Mouse (Mus musculus) ES-E14 (cell line): ENCODE measurements around the gene Psd4. TPM values are rescaled to one million over a fixed set of nuclear protein-coding genes. Genes with fewer than 3 reads are reported as not detected.

Source experiments
- DNase-seq: peaks from one replicate; pipeline ENCODE4 v3.0.0-alpha.2; 2013; ENCODE audit warnings: low read depth, low spot score
- H3K27ac ChIP-seq: 2 replicates; pipeline ENCODE4 v1.5.1; 2012; ENCODE audit warnings: low read depth, mild to moderate bottlenecking, low read length, moderate library complexity, mixed read lengths; ENCODE audit not compliant: poor library complexity, insufficient read depth, severe bottlenecking
- H3K36me3 ChIP-seq: 2 replicates; pipeline ENCODE4 v1.6.1; 2012; ENCODE audit warnings: mild to moderate bottlenecking, low read length, moderate library complexity, mixed read lengths; ENCODE audit not compliant: control insufficient read depth, poor library complexity, insufficient read depth, severe bottlenecking
- H3K4me1 ChIP-seq, 2 experiments: fragments of 150-350 bp in 1 of 2; sonication (generic) in 1 of 2; 2 replicates each; pipeline ENCODE4 v1.6.1; 2012; ENCODE audit warnings: low read length in 2 of 2, mild to moderate bottlenecking in 1 of 2, mixed read lengths in 1 of 2; ENCODE audit not compliant: control insufficient read depth in 2 of 2, insufficient read depth in 2 of 2, poor library complexity in 1 of 2
- H3K4me3 ChIP-seq, 2 experiments: fragments of 150-350 bp in 1 of 2; sonication (generic) in 1 of 2; 2 replicates each; pipeline ENCODE4 v1.5.1; 2012; ENCODE audit warnings: low read length in 2 of 2, low read depth in 1 of 2, mild to moderate bottlenecking in 1 of 2, mixed read lengths in 1 of 2; ENCODE audit not compliant: insufficient read depth in 1 of 2, poor library complexity in 1 of 2, severe bottlenecking in 1 of 2
- H3K9ac ChIP-seq: 2 replicates; pipeline ENCODE4 v1.6.1; 2012; ENCODE audit warnings: low read depth, mild to moderate bottlenecking, low read length, mixed read lengths; ENCODE audit not compliant: poor library complexity, insufficient read depth, severe bottlenecking
- H3K9me3 ChIP-seq: fragments of 150-350 bp; sonication (generic); 2 replicates; pipeline ENCODE4 v1.6.1; 2012; ENCODE audit warnings: low read depth, mild to moderate bottlenecking, low read length; ENCODE audit not compliant: control insufficient read depth, insufficient read depth
- CHD2 ChIP-seq: IDR thresholded peaks from 2 replicates; pipeline ENCODE4 v1.6.1; 2014; ENCODE audit warnings: mild to moderate bottlenecking, low read depth, low read length, inconsistent platforms
- HCFC1 ChIP-seq: IDR thresholded peaks from 2 replicates; pipeline ENCODE4 v1.6.1; 2012; ENCODE audit warnings: low read length, inconsistent platforms, borderline replicate concordance; ENCODE audit not compliant: insufficient read depth
- MAFK ChIP-seq: IDR thresholded peaks from 2 replicates; pipeline ENCODE4 v1.6.1; 2014; ENCODE audit warnings: mild to moderate bottlenecking, low read depth, low read length, inconsistent platforms; ENCODE audit not compliant: insufficient read depth
- ZC3H11A ChIP-seq: IDR thresholded peaks from 2 replicates; pipeline ENCODE4 v1.6.1; 2012; ENCODE audit warnings: low read depth, mild to moderate bottlenecking, inconsistent platforms, low read length, borderline replicate concordance
- ZNF384 ChIP-seq: IDR thresholded peaks from 2 replicates; pipeline ENCODE4 v1.6.1; 2012; ENCODE audit warnings: low read depth, low read length, inconsistent platforms
- in situ Hi-C, 2 experiments: fragments of 600-800 bp; cut with MboI; formaldehyde crosslinking; loops; one replicate each; pipeline ENCODE4 v1.15.1; 2025; ENCODE audit warnings: low sequenced_read_pairs in 2 of 2, inconsistent platforms in 1 of 2; ENCODE audit not compliant: unreplicated experiment in 2 of 2
- total RNA-seq: library from RNA; depleted of rRNA; stranded (reverse); fragments of 300-350 nt; gene quantifications from 2 replicates; pipeline ENCODE4 v1.2.3, GENCODE M21; 2012

Gene Psd4
- total RNA-seq, 1 experiment = 8.3 TPM

DNA sequence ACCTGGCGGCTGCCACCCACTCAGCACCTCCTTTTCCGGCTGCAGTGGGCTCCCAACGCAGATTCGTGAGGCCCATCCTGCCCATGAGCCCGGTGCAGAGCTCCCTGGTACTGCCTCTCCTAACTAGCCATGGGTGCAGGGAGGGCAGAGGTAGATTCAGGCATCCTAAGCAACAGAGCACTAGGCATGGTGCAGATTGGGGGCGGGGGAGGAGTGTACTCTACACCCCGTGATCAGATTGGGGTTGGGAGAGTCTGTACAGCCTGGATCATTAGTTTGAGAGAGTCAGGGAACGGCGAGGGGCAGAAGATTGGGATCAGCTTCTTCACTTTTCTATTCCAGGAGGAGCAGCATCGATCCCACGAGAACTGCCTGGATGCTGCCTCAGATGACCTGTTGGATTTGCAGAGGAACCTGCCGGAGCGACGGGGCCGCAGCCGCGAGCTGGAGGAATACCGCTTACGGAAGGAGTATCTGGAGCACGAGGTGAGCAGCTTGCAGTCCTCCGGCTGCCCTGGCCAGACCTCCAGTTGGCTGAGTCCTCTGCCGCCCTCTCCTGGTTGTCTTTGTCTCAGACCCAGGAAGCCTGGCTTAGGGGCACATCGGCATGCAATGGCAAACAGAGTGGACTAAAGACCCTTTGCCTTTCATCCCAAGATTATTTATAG is 38.1 kb downstream of the Psd4 start:
- no peak for TF ChIP-seq MAFK
- no peak for TF ChIP-seq CHD2
- no peak for TF ChIP-seq HCFC1
- no peak for TF ChIP-seq ZNF384
- peak; percentile 51 for TF ChIP-seq ZC3H11A
- DNase-seq = peak; percentile 63
- H3K4me1 ChIP-seq = peaks cover 0 to 3% of the 10 kb centered on the region in 2 experiments; a peak in 1 of 4 replicates
- no peak overlapping the region for H3K27ac ChIP-seq
- peak overlapping the region; percentile 13 to 48; a peak in 3 of 4 replicates for H3K4me3 ChIP-seq
- H3K9me3 ChIP-seq = no peaks in the 10 kb centered on the region
- peak overlapping the region; percentile 59 for H3K9ac ChIP-seq
- in situ Hi-C loops = loop anchor here (5.0 to 10.0 kb wide), 2 partner anchors 159 to 162 kb away; no protein-coding TSS in a partner anchor
- no peaks in the 10 kb centered on the region for H3K36me3 ChIP-seq

DNA sequence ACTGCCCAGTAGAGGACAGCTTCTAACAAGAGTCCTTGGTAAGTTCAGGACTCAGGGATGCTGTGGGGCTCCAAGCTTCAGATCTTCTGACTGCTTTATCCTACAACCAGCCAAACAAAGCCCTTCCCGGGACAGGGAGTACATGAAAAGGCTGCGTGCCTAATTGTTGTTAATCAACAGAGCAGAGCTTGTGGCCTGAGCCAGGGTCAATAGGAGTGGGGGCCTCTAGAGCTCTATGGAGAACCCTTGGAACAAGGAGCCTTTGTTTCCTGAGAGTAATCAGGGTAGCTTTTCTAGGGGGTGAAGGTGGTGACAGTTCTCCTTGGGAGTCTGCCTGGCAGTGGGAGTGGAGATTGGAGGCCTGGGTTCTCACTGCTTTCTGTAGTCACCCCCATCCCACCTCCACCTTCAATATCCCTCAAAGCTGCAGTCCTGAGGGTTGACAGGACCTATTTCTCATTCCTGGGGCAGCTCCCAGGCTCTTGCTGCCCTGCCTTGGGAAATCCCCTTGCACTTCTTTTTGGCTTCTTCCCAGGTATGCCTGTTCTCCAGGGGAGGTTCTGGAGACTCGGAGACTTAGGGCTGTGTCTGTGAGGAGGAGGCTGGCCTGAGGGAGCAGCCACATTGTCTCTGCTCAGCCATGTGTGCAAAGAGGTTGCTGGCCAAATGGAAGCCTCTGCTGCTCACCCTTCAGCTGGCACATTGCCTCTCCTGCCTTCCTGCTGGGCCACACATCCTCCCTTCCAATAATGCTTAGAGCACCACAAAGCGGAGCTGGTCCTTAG is 40.5 kb downstream of the Psd4 start:
- Histone ChIP-seq H3K27ac (no peak overlapping the region), H3K9ac (no peak overlapping the region), H3K4me3 (no peak overlapping the region), H3K9me3 (no peaks in the 10 kb centered on the region), H3K36me3 (no peaks in the 10 kb centered on the region), H3K4me1 (peaks cover 0 to 3% of the 10 kb centered on the region in 2 experiments; a peak in 1 of 4 replicates)
- in situ Hi-C loops = loop anchor here (5.0 to 10.0 kb wide), 2 partner anchors 157 to 159 kb away; no protein-coding TSS in a partner anchor
- no peak for TF ChIP-seq CHD2
- no peak for TF ChIP-seq ZNF384
- no peak for TF ChIP-seq MAFK
- TF ChIP-seq ZC3H11A = no peak
- no peak for DNase-seq

DNA sequence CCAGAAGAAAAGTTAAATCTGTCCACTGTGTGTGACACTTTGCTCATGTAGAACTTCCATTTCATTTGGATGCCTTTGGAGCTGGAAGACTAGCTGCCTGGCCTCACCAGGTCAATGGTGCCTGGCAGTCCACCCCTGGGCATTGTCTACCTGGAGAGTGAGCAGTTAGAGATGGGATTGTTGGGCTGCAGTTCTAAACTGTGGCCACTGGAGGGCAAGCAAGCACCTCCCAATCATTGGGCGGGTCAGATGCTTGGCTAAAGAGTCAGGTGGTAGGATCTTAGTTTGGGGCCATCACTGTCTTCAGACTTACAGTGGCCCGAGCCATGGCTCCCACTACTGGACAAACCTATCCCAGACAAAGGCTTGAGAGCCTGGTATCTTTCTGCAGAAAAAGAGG is 41.8 kb downstream of the Psd4 start:
- Histone ChIP-seq H3K4me3 (no peak overlapping the region), H3K27ac (no peak overlapping the region), H3K9me3 (no peaks in the 10 kb centered on the region), H3K36me3 (no peaks in the 10 kb centered on the region), H3K9ac (no peak overlapping the region), H3K4me1 (peaks cover 0 to 3% of the 10 kb centered on the region in 2 experiments; a peak in 1 of 4 replicates)
- no peak for TF ChIP-seq HCFC1
- peak; percentile 86 for TF ChIP-seq ZC3H11A
- TF ChIP-seq MAFK = no peak
- TF ChIP-seq CHD2 = no peak
- TF ChIP-seq ZNF384 = no peak
- in situ Hi-C loops = loop anchor here (5.0 to 10.0 kb wide), 2 partner anchors 156 to 158 kb away; no protein-coding TSS in a partner anchor
- peak; percentile 55 for DNase-seq

DNA sequence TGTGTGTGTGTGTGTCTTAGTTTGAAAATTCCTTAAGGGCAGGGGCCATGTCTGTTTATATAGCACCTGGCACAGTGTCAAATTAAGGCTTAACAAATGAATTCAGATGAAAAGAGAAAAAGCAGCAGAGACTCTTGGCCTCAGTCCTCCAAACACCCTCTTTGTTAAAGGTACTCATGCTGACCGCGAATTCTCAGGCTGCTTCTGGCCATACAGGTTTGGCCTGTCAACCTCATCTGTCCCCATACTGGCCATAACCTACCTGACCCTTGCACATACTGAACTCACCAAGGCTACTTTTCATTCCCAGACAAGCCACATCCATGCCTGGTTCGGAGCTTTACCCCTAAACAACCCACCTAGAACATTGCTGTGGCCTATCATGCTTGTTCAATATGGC is 45.8 kb downstream of the Psd4 start:
- H3K36me3 ChIP-seq = no peaks in the 10 kb centered on the region
- H3K9me3 ChIP-seq = no peaks in the 10 kb centered on the region
- no peak overlapping the region for H3K9ac ChIP-seq
- in situ Hi-C loops = no loop called here
- no peak for DNase-seq
- H3K4me1 ChIP-seq = no peaks in the 10 kb centered on the region
- TF ChIP-seq ZC3H11A (no peak), MAFK (no peak), HCFC1 (no peak), CHD2 (no peak), ZNF384 (no peak)
- no peak overlapping the region for H3K4me3 ChIP-seq
- H3K27ac ChIP-seq = no peak overlapping the region
